Mouse (Mus musculus) heart, adult 2 months (tissue): Measurements from ENCODE around the gene Nans.

Experiments used
- CTCF ChIP-seq: fragments of 200-600 bp; IDR thresholded peaks from 2 replicates; pipeline ENCODE4 v1.8.1; 2022; ENCODE audit warnings: antibody characterized with exemption, mild to moderate bottlenecking, moderate library complexity
- POLR2A ChIP-seq: fragments of 200-500 bp; IDR thresholded peaks from 2 replicates; pipeline ENCODE4 v1.6.1; 2011; ENCODE audit warnings: mild to moderate bottlenecking, low read depth, low read length, control low read depth; ENCODE audit not compliant: insufficient read depth

- no peak for TF ChIP-seq POLR2A
- TF ChIP-seq CTCF = peak; percentile 100
These were observed 8.3 kb downstream of the Nans start for GRCm38 (mm10) chr4:46497286-46497892.
